Mouse (Mus musculus): ENCODE measurements around the gene Noct. TPM values are rescaled to one million over a fixed set of nuclear protein-coding genes. Genes with fewer than 3 reads are reported as not detected.

Gene Noct
- polyA plus RNA-seq, 1 experiment from 2014 or later: 12.0 TPM

DNA sequence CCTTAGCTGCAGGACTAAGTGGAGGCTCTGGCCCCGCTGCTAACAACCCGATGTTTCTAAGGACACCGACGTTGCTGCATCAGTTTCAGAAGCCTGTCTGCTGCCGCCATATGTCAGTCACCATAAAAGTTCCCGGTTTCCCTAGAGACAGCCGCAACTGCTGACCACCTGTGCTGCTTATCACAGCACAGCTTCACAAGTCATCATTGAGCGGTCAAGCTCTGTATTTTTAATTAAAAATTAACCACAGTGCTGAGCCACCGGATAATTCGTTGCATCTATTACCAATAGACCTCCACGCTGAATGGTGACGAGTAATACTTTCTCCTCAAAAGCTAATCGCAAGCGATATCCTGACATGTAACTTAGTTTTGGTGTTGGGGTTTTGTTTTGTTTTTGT lies 19.4 kb upstream of the Noct start:
- H3K4me2 ChIP-seq (ENCODE audit: low read length): no peak overlapping the region
- H3K27ac ChIP-seq (replicated peaks in 1 of 2; ENCODE audit: control insufficient read depth in 1 of 2, insufficient read depth in 1 of 2, low read depth in 2 of 2, low read length in 2 of 2): no peak overlapping the region
- H3K9me3 ChIP-seq (ENCODE audit: control insufficient read depth, low read length): peaks cover 4% of the 10 kb centered on the region; the same call in 1 of the 2 replicates
- no peaks in the 10 kb centered on the region for H3K27me3 ChIP-seq (ENCODE audit: control insufficient read depth, insufficient read depth, low read length)
- 94% methylated on average over 14 of the region's 14 CpGs for WGBS
- H3K4me1 ChIP-seq (ENCODE audit: control insufficient read depth in 2 of 2, insufficient read depth in 2 of 2, low read length in 2 of 2): peaks cover 14 to 18% of the 10 kb centered on the region in 2 experiments
- ATAC-seq (ENCODE audit: insufficient number of reproducible peaks, insufficient read depth, low FRiP score, low read depth): no peak
- no peaks in the 10 kb centered on the region for H3K36me3 ChIP-seq (ENCODE audit: control insufficient read depth, insufficient read depth, low read length)
- H3K4me3 ChIP-seq (ENCODE audit: control insufficient read depth in 1 of 2, insufficient read depth in 1 of 2, low read depth in 1 of 2, low read length in 2 of 2): no peak overlapping the region
- H3K9ac ChIP-seq (ENCODE audit: low read length): no peak overlapping the region

GRCm38 (mm10) chr3:51206521-51206920 lies 17.7 kb upstream of the Noct start:
- Histone ChIP-seq H3K27ac (replicated peaks in 1 of 2; ENCODE audit: control insufficient read depth in 1 of 2, insufficient read depth in 1 of 2, low read depth in 2 of 2, low read length in 2 of 2) (no peak overlapping the region), H3K27me3 (ENCODE audit: control insufficient read depth, insufficient read depth, low read length) (no peaks in the 10 kb centered on the region), H3K36me3 (ENCODE audit: control insufficient read depth, insufficient read depth, low read length) (no peaks in the 10 kb centered on the region), H3K9ac (ENCODE audit: low read length) (no peak overlapping the region), H3K4me2 (ENCODE audit: low read length) (no peak overlapping the region), H3K4me1 (ENCODE audit: control insufficient read depth in 2 of 2, insufficient read depth in 2 of 2, low read length in 2 of 2) (peaks cover 14 to 18% of the 10 kb centered on the region in 2 experiments), H3K9me3 (ENCODE audit: control insufficient read depth, low read length) (peaks cover 4% of the 10 kb centered on the region; the same call in 1 of the 2 replicates), H3K4me3 (ENCODE audit: control insufficient read depth in 1 of 2, insufficient read depth in 1 of 2, low read depth in 1 of 2, low read length in 2 of 2) (no peak overlapping the region)
- no peak for ATAC-seq (ENCODE audit: insufficient number of reproducible peaks, insufficient read depth, low FRiP score, low read depth)
- WGBS: 77% methylated on average over 7 of the region's 7 CpGs

DNA sequence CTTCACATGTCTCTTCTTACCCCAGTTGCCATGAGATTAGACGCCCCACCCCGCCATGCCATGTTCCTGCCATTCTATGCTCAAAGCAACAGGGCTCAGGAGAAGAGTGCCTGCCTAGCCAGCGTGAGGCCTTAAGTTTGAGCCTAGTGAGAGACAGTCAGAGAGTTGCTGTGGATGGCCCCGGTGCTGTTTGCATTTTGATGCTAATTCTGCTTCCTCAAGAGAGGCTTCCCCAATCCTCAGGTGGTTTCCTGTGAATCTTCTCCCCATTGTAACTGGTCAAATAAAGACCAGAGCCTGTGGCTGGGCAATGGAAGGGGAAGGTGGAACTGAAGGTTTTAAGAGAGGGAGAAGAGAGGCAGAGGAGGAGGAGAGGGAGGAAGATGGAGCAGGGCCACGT lies 15.6 kb upstream of the Noct start:
- 71% methylated on average over 5 of the region's 5 CpGs for WGBS
- Histone ChIP-seq H3K9me3 (ENCODE audit: control insufficient read depth, low read length) (peaks cover 4% of the 10 kb centered on the region; the same call in 1 of the 2 replicates), H3K27me3 (ENCODE audit: control insufficient read depth, insufficient read depth, low read length) (no peaks in the 10 kb centered on the region), H3K4me3 (ENCODE audit: control insufficient read depth in 1 of 2, insufficient read depth in 1 of 2, low read depth in 1 of 2, low read length in 2 of 2) (no peak overlapping the region), H3K9ac (ENCODE audit: low read length) (no peak overlapping the region), H3K4me1 (ENCODE audit: control insufficient read depth in 2 of 2, insufficient read depth in 2 of 2, low read length in 2 of 2) (peaks cover 12 to 13% of the 10 kb centered on the region in 2 experiments), H3K27ac (replicated peaks in 1 of 2; ENCODE audit: control insufficient read depth in 1 of 2, insufficient read depth in 1 of 2, low read depth in 2 of 2, low read length in 2 of 2) (no peak overlapping the region), H3K4me2 (ENCODE audit: low read length) (no peak overlapping the region), H3K36me3 (ENCODE audit: control insufficient read depth, insufficient read depth, low read length) (no peaks in the 10 kb centered on the region)
- no peak for ATAC-seq (ENCODE audit: insufficient number of reproducible peaks, insufficient read depth, low FRiP score, low read depth)

GRCm38 (mm10) chr3:51209503-51210314 lies 14.5 kb upstream of the Noct start:
- Histone ChIP-seq H3K27me3 (ENCODE audit: control insufficient read depth, insufficient read depth, low read length) (no peaks in the 10 kb centered on the region), H3K27ac (replicated peaks in 1 of 2; ENCODE audit: control insufficient read depth in 1 of 2, insufficient read depth in 1 of 2, low read depth in 2 of 2, low read length in 2 of 2) (no peak overlapping the region), H3K4me3 (ENCODE audit: control insufficient read depth in 1 of 2, insufficient read depth in 1 of 2, low read depth in 1 of 2, low read length in 2 of 2) (no peak overlapping the region), H3K4me1 (ENCODE audit: control insufficient read depth in 2 of 2, insufficient read depth in 2 of 2, low read length in 2 of 2) (peaks cover 12 to 13% of the 10 kb centered on the region in 2 experiments), H3K4me2 (ENCODE audit: low read length) (no peak overlapping the region), H3K9ac (ENCODE audit: low read length) (no peak overlapping the region), H3K9me3 (ENCODE audit: control insufficient read depth, low read length) (peaks cover under 1% of the 10 kb centered on the region; the same call in 1 of the 2 replicates), H3K36me3 (ENCODE audit: control insufficient read depth, insufficient read depth, low read length) (no peaks in the 10 kb centered on the region)
- 87% methylated on average over 7 of the region's 7 CpGs for WGBS
- ATAC-seq (ENCODE audit: insufficient number of reproducible peaks, insufficient read depth, low FRiP score, low read depth): no peak

GRCm38 (mm10) chr3:51210485-51210884 lies 13.8 kb upstream of the Noct start:
- H3K27me3 ChIP-seq (ENCODE audit: control insufficient read depth, insufficient read depth, low read length): no peaks in the 10 kb centered on the region
- WGBS: 97% methylated on average over 3 of the region's 3 CpGs
- no peak overlapping the region for H3K9ac ChIP-seq (ENCODE audit: low read length)
- H3K36me3 ChIP-seq (ENCODE audit: control insufficient read depth, insufficient read depth, low read length): no peaks in the 10 kb centered on the region
- no peak overlapping the region for H3K4me2 ChIP-seq (ENCODE audit: low read length)
- H3K4me3 ChIP-seq (ENCODE audit: control insufficient read depth in 1 of 2, insufficient read depth in 1 of 2, low read depth in 1 of 2, low read length in 2 of 2): no peak overlapping the region
- H3K4me1 ChIP-seq (ENCODE audit: control insufficient read depth in 2 of 2, insufficient read depth in 2 of 2, low read length in 2 of 2): peaks cover 12 to 13% of the 10 kb centered on the region in 2 experiments
- H3K27ac ChIP-seq (replicated peaks in 1 of 2; ENCODE audit: control insufficient read depth in 1 of 2, insufficient read depth in 1 of 2, low read depth in 2 of 2, low read length in 2 of 2): no peak overlapping the region
- ATAC-seq (ENCODE audit: insufficient number of reproducible peaks, insufficient read depth, low FRiP score, low read depth): no peak
- no peaks in the 10 kb centered on the region for H3K9me3 ChIP-seq (ENCODE audit: control insufficient read depth, low read length)

- Histone ChIP-seq H3K9me3 (ENCODE audit: control insufficient read depth, low read length) (no peaks in the 10 kb centered on the region), H3K4me3 (ENCODE audit: control insufficient read depth in 1 of 2, insufficient read depth in 1 of 2, low read depth in 1 of 2, low read length in 2 of 2) (no peak overlapping the region), H3K4me1 (ENCODE audit: control insufficient read depth in 2 of 2, insufficient read depth in 2 of 2, low read length in 2 of 2) (peaks cover 5 to 7% of the 10 kb centered on the region in 2 experiments; a peak in 3 of 4 replicates), H3K27me3 (ENCODE audit: control insufficient read depth, insufficient read depth, low read length) (no peaks in the 10 kb centered on the region), H3K36me3 (ENCODE audit: control insufficient read depth, insufficient read depth, low read length) (no peaks in the 10 kb centered on the region), H3K27ac (replicated peaks in 1 of 2; ENCODE audit: control insufficient read depth in 1 of 2, insufficient read depth in 1 of 2, low read depth in 2 of 2, low read length in 2 of 2) (no peak overlapping the region), H3K9ac (ENCODE audit: low read length) (no peak overlapping the region), H3K4me2 (ENCODE audit: low read length) (no peak overlapping the region)
- 87% methylated on average over 3 of the region's 3 CpGs for WGBS
- no peak for ATAC-seq (ENCODE audit: insufficient number of reproducible peaks, insufficient read depth, low FRiP score, low read depth)
Measured at GRCm38 (mm10) chr3:51213111-51213510, 11.1 kb upstream of the Noct start.

DNA sequence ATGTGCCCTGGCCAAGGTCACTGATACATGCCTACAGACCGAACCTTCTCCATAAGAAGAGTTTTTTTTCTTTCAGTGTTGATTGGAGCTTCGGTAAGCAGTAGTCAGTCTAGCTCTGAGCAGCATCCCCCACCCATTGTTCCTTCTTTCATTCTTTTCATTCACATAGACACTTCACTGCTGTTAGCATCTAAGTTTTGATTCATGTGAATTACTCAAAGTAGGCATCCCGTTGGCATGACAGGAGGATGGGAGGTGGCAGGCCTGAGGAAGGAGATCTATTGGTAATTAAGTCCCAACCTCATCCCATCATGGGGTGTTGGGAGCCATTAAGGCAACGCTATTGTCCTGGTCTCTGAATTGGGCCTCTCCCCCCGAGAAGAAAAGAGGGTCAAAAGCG lies 8.6 kb upstream of the Noct start:
- no peak overlapping the region for H3K4me3 ChIP-seq (ENCODE audit: control insufficient read depth in 1 of 2, insufficient read depth in 1 of 2, low read depth in 1 of 2, low read length in 2 of 2)
- WGBS: 84% methylated on average over 6 of the region's 6 CpGs
- H3K27me3 ChIP-seq (ENCODE audit: control insufficient read depth, insufficient read depth, low read length): no peaks in the 10 kb centered on the region
- no peaks in the 10 kb centered on the region for H3K9me3 ChIP-seq (ENCODE audit: control insufficient read depth, low read length)
- peaks cover 0 to 1% of the 10 kb centered on the region in 2 experiments; a peak in 1 of 4 replicates for H3K4me1 ChIP-seq (ENCODE audit: control insufficient read depth in 2 of 2, insufficient read depth in 2 of 2, low read length in 2 of 2)
- H3K4me2 ChIP-seq (ENCODE audit: low read length): no peak overlapping the region
- no peak overlapping the region for H3K9ac ChIP-seq (ENCODE audit: low read length)
- no peak overlapping the region for H3K27ac ChIP-seq (replicated peaks in 1 of 2; ENCODE audit: control insufficient read depth in 1 of 2, insufficient read depth in 1 of 2, low read depth in 2 of 2, low read length in 2 of 2)
- H3K36me3 ChIP-seq (ENCODE audit: control insufficient read depth, insufficient read depth, low read length): no peaks in the 10 kb centered on the region
- no peak for ATAC-seq (ENCODE audit: insufficient number of reproducible peaks, insufficient read depth, low FRiP score, low read depth)
